Mouse (Mus musculus) E14TG2a.4 (cell line): Measurements from ENCODE around the gene Intu.

Source experiments
- H3K27me3 ChIP-seq: 2 replicates; pipeline ENCODE4 v1.6.1; 2014; ENCODE audit warnings: low read length, control low read depth; ENCODE audit not compliant: insufficient read depth
- H3K36me3 ChIP-seq: 2 replicates; pipeline ENCODE4 v1.6.1; 2014; ENCODE audit warnings: low read length, control low read depth; ENCODE audit not compliant: insufficient read depth
- H3K4me1 ChIP-seq: replicated peaks from 2 replicates; pipeline ENCODE4 v1.6.1; 2014; ENCODE audit warnings: low read depth, low read length, control low read depth
- H3K4me3 ChIP-seq: replicated peaks from 2 replicates; pipeline ENCODE4 v1.5.1; 2014; ENCODE audit warnings: mild to moderate bottlenecking, low read length
- H3K9me3 ChIP-seq: 2 replicates; pipeline ENCODE4 v1.6.1; 2014; ENCODE audit warnings: low read length, control low read depth
- CTCF ChIP-seq: conservative IDR thresholded peaks from 2 replicates; pipeline ENCODE4 v1.5.1; 2014; ENCODE audit warnings: low read length
- NANOG ChIP-seq: IDR thresholded peaks from 2 replicates; pipeline ENCODE4 v1.6.1; 2014; ENCODE audit warnings: borderline replicate concordance, low read length, mixed read lengths
- POU5F1 ChIP-seq: IDR thresholded peaks from 2 replicates; pipeline ENCODE4 v1.6.1; 2014; ENCODE audit warnings: low read length, borderline replicate concordance

The Intu gene

GRCm38 (mm10) chr3:40744836-40745660 is 214.0 kb downstream of the Intu start:
- peaks cover 7% of the 10 kb centered on the region; the same call in 1 of the 2 replicates for H3K9me3 ChIP-seq
- TF ChIP-seq CTCF (no peak), NANOG (no peak), POU5F1 (no peak)
- H3K27me3 ChIP-seq = peaks cover 42% of the 10 kb centered on the region
- peak overlapping the region; percentile 86 for H3K4me3 ChIP-seq
- H3K4me1 ChIP-seq = peaks cover 17% of the 10 kb centered on the region
- H3K36me3 ChIP-seq = no peaks in the 10 kb centered on the region

GRCm38 (mm10) chr3:40745661-40746547 is 214.8 kb downstream of the Intu start:
- H3K9me3 ChIP-seq = peaks cover 7% of the 10 kb centered on the region; the same call in 1 of the 2 replicates

More at GRCm38 (mm10) chr3:40745661-40746547, 214.8 kb downstream of the Intu start:
- Histone ChIP-seq H3K4me1 (peaks cover 17% of the 10 kb centered on the region), H3K4me3 (peak overlapping the region; percentile 86), H3K36me3 (no peaks in the 10 kb centered on the region), H3K27me3 (peaks cover 38% of the 10 kb centered on the region)
- TF ChIP-seq NANOG (no peak), CTCF (no peak), POU5F1 (no peak)
